Comparison of ENCODE assay signal across 20 mouse cellular contexts in the genomic region with DNA sequence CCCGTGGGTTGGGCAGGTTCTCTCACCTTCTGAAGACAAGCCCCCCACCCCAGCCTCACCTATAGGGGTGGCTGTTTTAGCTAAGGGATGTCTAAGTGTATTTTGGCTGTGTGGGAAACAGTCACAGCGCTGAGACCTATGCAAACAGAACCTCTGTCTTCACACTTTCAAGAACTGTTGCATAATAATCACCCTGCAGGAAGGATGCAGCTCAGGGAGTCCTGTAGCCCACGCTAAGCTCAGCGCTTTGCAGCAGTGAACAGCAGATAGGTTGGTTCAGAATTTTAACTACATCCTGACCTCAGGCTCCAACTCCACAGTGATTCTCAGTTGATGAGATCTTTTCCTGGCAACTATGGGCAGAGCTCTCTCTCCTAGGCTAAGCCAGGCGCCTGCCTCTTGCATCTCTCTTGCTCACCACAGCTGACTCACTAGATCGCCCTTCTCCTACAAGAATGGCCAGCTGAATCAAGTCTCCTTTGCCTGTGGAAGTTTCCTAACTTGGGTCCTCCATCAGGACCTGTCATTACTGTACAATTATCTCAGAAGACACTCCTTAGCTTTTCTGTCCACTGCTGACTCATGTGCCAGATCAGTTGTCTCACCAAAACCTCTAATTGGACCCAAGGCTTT. TPM values are rescaled to one million over a fixed set of nuclear protein-coding genes. Genes with fewer than 3 reads are reported as not detected.
A peak's percentile ranks its signal among the peaks of the same experiment; 100 is the strongest.
DNase-seq lines count a peak whose midpoint lies in the region; ATAC-seq and TF ChIP-seq lines count a peak whose summit lies in the region.
"Had no signal": no experiment of that assay in that cellular context is flagged by ENCODE, and none has a peak within 500 bp of the region (broad histone marks: within the 10 kb centered on the region; RNA-seq: fewer than 3 reads in every experiment).

No protein-coding gene starts in this region.

- no peak for TF ChIP-seq CTCF in Patski (IDR thresholded peaks at IDR 0.05)

- in situ Hi-C loops in Patski (cut with MboI; ENCODE audit: low pct_unique_long_range_greater_than_20kb) = no loop called here

- no peaks in the 10 kb centered on the region for H3K27me3 ChIP-seq in Patski
- H3K27me3 ChIP-seq: limb, embryonic 15.5 days; midbrain, embryonic 12.5 days had no signal

- DNase-seq in right cerebral cortex, adult 2 months (ENCODE audit: low spot score in 2 of 2) = peak; percentile 38 to 40
- DNase-seq in right cerebral cortex, postnatal 14 days = no peak
- peak; percentile 46 for DNase-seq in Patski (ENCODE audit: low read depth, low spot score)
- peak; percentile 9 for DNase-seq in gonadal fat pad, adult 2 months (ENCODE audit: low read depth)
- no peak for DNase-seq in kidney, adult 9 months
- no peak for DNase-seq in yolk sac, embryonic 10.5 days (ENCODE audit: low spot score)
- DNase-seq in layer of hippocampus, adult 9-11 months = no peak
- DNase-seq: cerebellum, postnatal 36 days; heart, adult 11 months; kidney, postnatal 25 days; lung, adult 2 months; thymus, adult 2 months had no signal

- CTCF ChIA-PET in Patski (lab: Charles Lee) = interaction anchor here (0.7 kb wide), 1 partner anchor 31 kb away, joined by 4 read pairs; no protein-coding TSS in a partner anchor

- ATAC-seq in Patski = peak; percentile 79

- POLR2A ChIA-PET in Patski (lab: Charles Lee) = no interaction called here

RNA-seq across cellular contexts. Expression of a gene that starts 9.1 kb away (rescaled TPM):
- polyA plus RNA-seq in Patski (2021) = not detected
- 59.2 and 207 TPM in 2 replicates for polyA plus RNA-seq in gonadal fat pad, adult 2 months (2012; rRNA removed)
- polyA plus RNA-seq: embryonic facial prominence, embryonic 11.5 days; heart, embryonic 15.5 days; hindbrain, embryonic 11.5 days; intestine, embryonic 14.5 days; limb, embryonic 15.5 days; lung, adult 2 months; macrophage; midbrain, embryonic 12.5 days; small intestine, adult 2 months; thymus, adult 2 months had no signal

RNA-seq across cellular contexts. Expression of a gene that starts 22.8 kb away (rescaled TPM):
- polyA plus RNA-seq in Patski (2021) = 2.2 TPM
- 3,464 and 4,374 TPM in 2 replicates for polyA plus RNA-seq in gonadal fat pad, adult 2 months (2012; rRNA removed)
- polyA plus RNA-seq: embryonic facial prominence, embryonic 11.5 days; heart, embryonic 15.5 days; hindbrain, embryonic 11.5 days; intestine, embryonic 14.5 days; limb, embryonic 15.5 days; lung, adult 2 months; macrophage; midbrain, embryonic 12.5 days; small intestine, adult 2 months; thymus, adult 2 months had no signal

RNA-seq across cellular contexts. Expression of a gene that starts 26.2 kb away (rescaled TPM):
- 0.59 TPM for polyA plus RNA-seq in Patski (2021)
- polyA plus RNA-seq in gonadal fat pad, adult 2 months (2012; rRNA removed) = 2,514 and 2,655 TPM in 2 replicates
- polyA plus RNA-seq: embryonic facial prominence, embryonic 11.5 days; hindbrain, embryonic 11.5 days; limb, embryonic 15.5 days; macrophage; midbrain, embryonic 12.5 days; small intestine, adult 2 months had no signal

RNA-seq across cellular contexts. Expression of a gene that starts 29.1 kb away (rescaled TPM):
- not detected for polyA plus RNA-seq in Patski (2021)
- 516 and 650 TPM in 2 replicates for polyA plus RNA-seq in gonadal fat pad, adult 2 months (2012; rRNA removed)
- polyA plus RNA-seq: embryonic facial prominence, embryonic 11.5 days; heart, embryonic 15.5 days; hindbrain, embryonic 11.5 days; intestine, embryonic 14.5 days; limb, embryonic 15.5 days; lung, adult 2 months; macrophage; midbrain, embryonic 12.5 days; small intestine, adult 2 months; thymus, adult 2 months had no signal

RNA-seq across cellular contexts. Expression of a gene that starts 36.3 kb away (rescaled TPM):
- not detected for polyA plus RNA-seq in Patski (2021)
- 5,331 and 5,718 TPM in 2 replicates for polyA plus RNA-seq in gonadal fat pad, adult 2 months (2012; rRNA removed)
- polyA plus RNA-seq: embryonic facial prominence, embryonic 11.5 days; heart, embryonic 15.5 days; hindbrain, embryonic 11.5 days; intestine, embryonic 14.5 days; limb, embryonic 15.5 days; lung, adult 2 months; macrophage; midbrain, embryonic 12.5 days; small intestine, adult 2 months; thymus, adult 2 months had no signal

Comparison
In these comparisons a context has a peak if more than half of its experiments do, and no peak if none do; other contexts are left out.
1. DNase-seq: peak in right cerebral cortex, adult 2 months (2 of 2), Patski (single experiment) and gonadal fat pad, adult 2 months (single experiment); none in right cerebral cortex, postnatal 14 days (single experiment), kidney, adult 9 months (single experiment), yolk sac, embryonic 10.5 days (single experiment) and layer of hippocampus, adult 9-11 months (single experiment).
2. RNA of a gene that starts 9.1 kb away (polyA plus RNA-seq): 59.2 to 207 TPM in gonadal fat pad, adult 2 months; not detected in Patski (single experiment); every median in the first group is over 10 times any median in the second.
3. RNA of a gene that starts 22.8 kb away (polyA plus RNA-seq): 3,464 to 4,374 TPM in gonadal fat pad, adult 2 months; 2.2 TPM in Patski (single experiment); every median in the first group is over 1,000 times any median in the second.
4. RNA of a gene that starts 26.2 kb away (polyA plus RNA-seq): 2,514 to 2,655 TPM in gonadal fat pad, adult 2 months; 0.59 TPM in Patski (single experiment); every median in the first group is over 1,000 times any median in the second.